ENCODE assay signal across 17 mouse cellular contexts in genomic region chr7:67626671-67627070, GRCm38 (mm10). TPM values are rescaled to one million over a fixed set of nuclear protein-coding genes. Genes with fewer than 3 reads are reported as not detected.
DNase-seq lines count a peak whose midpoint lies in the region; TF ChIP-seq lines count a peak whose summit lies in the region.
"Had no signal": no experiment of that assay in that cellular context is flagged by ENCODE, and none has a peak within 500 bp of the region (broad histone marks: within the 10 kb centered on the region; RNA-seq: fewer than 3 reads in every experiment).

No protein-coding gene starts in this region.

- no peak for TF ChIP-seq EP300 in heart, adult 2 months (IDR thresholded peaks at IDR 0.05; ENCODE audit: insufficient read depth, low read depth, low read length)

- no peak for TF ChIP-seq CTCF in heart, adult 2 months (IDR thresholded peaks at IDR 0.05)

- H3K79me2 ChIP-seq in heart, adult 2 months (replicated peaks; ENCODE audit: control insufficient read depth, insufficient read depth, low read length) = no peaks in the 10 kb centered on the region

- H3K9ac ChIP-seq in heart, adult 2 months (ENCODE audit: low read depth, low read length) = no peak overlapping the region

- H3K27ac ChIP-seq in heart, adult 2 months = no peak overlapping the region
- H3K27ac ChIP-seq in heart, embryonic 10.5 days = no peak overlapping the region

- intact Hi-C loops in heart, adult 2 months (cut with DNase I) = loop anchor here (10.0 kb wide), 1 partner anchor 492 kb away; no protein-coding TSS in a partner anchor

- peak; percentile 78 for DNase-seq in heart, adult 11 months
- no peak for DNase-seq in heart, adult 2 months
- DNase-seq in heart, embryonic 10.5 days (ENCODE audit: low spot score) = peak; percentile 73
- DNase-seq in heart, adult 9 months (ENCODE audit: low spot score in 2 of 2) = no peak
- DNase-seq: adrenal gland, adult 2 months; adrenal gland, adult 8-10 months; adrenal gland, postnatal 10 days; adrenal gland, postnatal 14 days; adrenal gland, postnatal 25 days; adrenal gland, postnatal 36 days; B cell, adult 2 months; cerebellum, adult 11 months; cerebellum, adult 11-12 months; cerebellum, adult 18-20 months had no signal

- peaks cover 7% of the 10 kb centered on the region for H3K4me1 ChIP-seq in heart, adult 2 months (ENCODE audit: control insufficient read depth, insufficient read depth, low read length)
- peaks cover 3% of the 10 kb centered on the region; the same call in 1 of the 2 replicates for H3K4me1 ChIP-seq in heart, embryonic 10.5 days

- TF ChIP-seq POLR2A in heart, adult 2 months (IDR thresholded peaks at IDR 0.05; ENCODE audit: insufficient read depth, low read depth, low read length) = no peak

- no peaks in the 10 kb centered on the region for H3K9me3 ChIP-seq in heart, embryonic 10.5 days
- H3K9me3 ChIP-seq: G1E had no signal

- no peak overlapping the region for H3K4me3 ChIP-seq in heart, adult 2 months
- no peak overlapping the region for H3K4me3 ChIP-seq in heart, embryonic 10.5 days

- 93% methylated on average over 5 of the region's 5 CpGs for WGBS in heart, adult 2 months
- 86% methylated on average over 5 of the region's 5 CpGs for WGBS in heart, embryonic 10.5 days

- peaks cover 5% of the 10 kb centered on the region for H3K36me3 ChIP-seq in heart, adult 2 months (ENCODE audit: control insufficient read depth, insufficient read depth, low read length)
- H3K36me3 ChIP-seq in heart, embryonic 10.5 days = peaks cover 2% of the 10 kb centered on the region; the same call in 1 of the 2 replicates

- H3K27me3 ChIP-seq in heart, adult 2 months (ENCODE audit: control insufficient read depth, insufficient read depth, low read length) = no peaks in the 10 kb centered on the region
- H3K27me3 ChIP-seq in heart, embryonic 10.5 days (ENCODE audit: insufficient read depth, poor library complexity, severe bottlenecking) = no peaks in the 10 kb centered on the region
- H3K27me3 ChIP-seq: CH12.LX, Patski had no signal

RNA-seq across cellular contexts. Expression of gene Lrrc28, which starts 18.4 kb away (rescaled TPM):
- total RNA-seq in heart, adult 2 months (2021) = 10 to 100 TPM; 14.1 to 16.4 TPM
- polyA plus RNA-seq in heart, adult 2 months (2012; rRNA removed) = 20.5 and 24.2 TPM in 2 replicates
- 12.8 and 13.6 TPM in 2 replicates for polyA plus RNA-seq in heart, embryonic 10.5 days (2016; fragmentation: Nextera tagmentation; extraction: Ambion mirVana)

RNA-seq across cellular contexts. Expression of gene Ttc23, which starts 20.5 kb away (rescaled TPM):
- total RNA-seq in heart, adult 2 months (2021) = 10 to 100 TPM; 18.6 to 20.7 TPM
- polyA plus RNA-seq in heart, adult 2 months (2012; rRNA removed) = 3.6 and 8.7 TPM in 2 replicates
- polyA plus RNA-seq in heart, embryonic 10.5 days (2016; fragmentation: Nextera tagmentation; extraction: Ambion mirVana) = 19.0 and 27.1 TPM in 2 replicates

Comparison
In these comparisons a context has a peak if more than half of its experiments do, and no peak if none do; other contexts are left out.
1. DNase-seq: peak in heart, adult 11 months (single experiment) and heart, embryonic 10.5 days (single experiment); none in heart, adult 2 months (0 of 2) and heart, adult 9 months (0 of 2).